Mouse (Mus musculus) adrenal gland, adult (tissue): Measurements from ENCODE around the gene Fcho1.
"Not testable (repeated sequence)": the region's sequence is repeated elsewhere in the genome, so short reads cannot be mapped to it uniquely, and the experiment has no call there.

Experiments
- DNase-seq, 2 experiments: peaks; one replicate each; pipeline ENCODE4 v3.0.0; 2022 to 2023; ENCODE audit warnings: low spot score in 1 of 2; ENCODE audit not compliant: inconsistent age in 2 of 2

Gene Fcho1

DNA sequence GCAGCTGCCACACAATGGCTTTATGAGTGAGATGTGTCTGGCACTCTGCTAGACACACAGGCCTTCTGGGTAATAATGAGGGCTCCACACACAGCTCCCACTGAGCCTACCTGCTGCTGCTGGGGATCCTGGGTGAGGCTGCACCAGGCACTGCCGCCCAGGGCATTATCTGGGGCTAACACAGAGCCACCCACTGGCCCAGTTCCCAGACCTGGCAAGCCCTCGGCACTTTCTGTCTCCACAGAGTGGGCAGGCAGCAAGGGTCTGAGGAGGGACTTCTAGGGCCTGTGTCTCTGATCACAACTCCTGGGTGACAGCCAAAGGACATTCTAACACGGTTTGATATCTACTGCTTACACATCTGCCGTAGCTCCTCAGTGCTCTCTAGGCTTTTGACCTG lies 6.3 kb downstream of the Fcho1 start:
- no peak for DNase-seq

DNA sequence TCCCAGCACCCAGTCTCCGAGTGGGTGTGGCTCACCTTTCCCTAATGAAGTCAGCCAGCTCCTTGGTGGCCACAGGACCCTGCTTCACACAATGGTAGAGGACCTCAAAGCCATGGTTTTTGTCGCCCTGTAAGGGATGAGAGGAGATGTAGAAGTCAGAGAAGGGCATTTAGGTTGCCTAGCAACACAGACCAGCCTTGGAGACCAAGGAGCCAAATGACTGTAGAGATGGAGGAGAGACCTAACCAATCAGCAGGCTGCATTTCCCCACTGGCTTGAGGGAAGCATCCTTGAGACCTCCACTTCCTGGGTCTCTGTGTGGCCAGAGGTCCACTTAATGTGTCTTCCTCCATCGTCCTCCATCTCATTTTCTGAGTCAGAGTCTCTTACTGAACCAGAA lies 7.3 kb downstream of the Fcho1 start:
- no peak for DNase-seq

DNA sequence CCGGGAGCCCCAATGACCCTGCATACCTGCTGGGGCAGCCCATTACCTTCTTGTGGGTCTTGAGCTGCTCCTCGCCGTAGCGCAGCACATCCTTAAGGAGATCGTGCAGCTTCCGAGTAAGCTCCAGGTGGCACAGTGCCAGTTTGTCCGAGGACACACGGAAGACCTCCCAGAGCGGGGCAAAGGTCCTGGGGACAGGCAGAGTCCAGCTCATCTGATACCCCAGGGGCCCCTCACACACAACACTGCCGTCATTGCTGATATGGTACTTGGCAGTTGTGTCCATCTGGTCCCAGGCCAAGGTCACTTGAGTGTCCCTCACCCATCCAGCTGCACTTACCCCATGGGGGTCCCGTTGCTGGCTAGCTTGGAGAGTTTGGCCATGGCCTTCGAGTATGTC lies 8.4 kb downstream of the Fcho1 start:
- DNase-seq: no peak

GRCm38 (mm10) chr8:71716561-71717053 lies 8.9 kb downstream of the Fcho1 start:
- no peak for DNase-seq

DNA sequence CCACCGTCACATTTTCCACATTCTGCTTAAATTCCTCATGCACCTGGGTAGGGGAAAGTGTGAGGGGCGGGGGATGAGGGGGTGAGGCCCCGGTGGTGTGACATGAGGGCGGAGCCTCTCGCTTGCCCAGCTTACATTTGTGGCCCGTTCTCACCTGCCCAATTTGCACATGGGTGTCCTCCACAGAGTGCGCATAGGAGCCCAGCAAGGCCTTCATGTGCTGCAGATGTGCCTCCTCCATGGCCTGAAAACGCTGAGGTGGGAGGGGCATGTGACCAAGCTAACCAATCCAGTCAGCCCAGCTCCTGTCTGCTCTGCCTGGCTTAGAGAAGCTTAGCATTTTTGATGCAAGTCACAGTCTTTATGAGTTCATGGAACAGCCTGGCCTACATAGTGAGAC lies 10.0 kb downstream of the Fcho1 start:
- no peak for DNase-seq

DNA sequence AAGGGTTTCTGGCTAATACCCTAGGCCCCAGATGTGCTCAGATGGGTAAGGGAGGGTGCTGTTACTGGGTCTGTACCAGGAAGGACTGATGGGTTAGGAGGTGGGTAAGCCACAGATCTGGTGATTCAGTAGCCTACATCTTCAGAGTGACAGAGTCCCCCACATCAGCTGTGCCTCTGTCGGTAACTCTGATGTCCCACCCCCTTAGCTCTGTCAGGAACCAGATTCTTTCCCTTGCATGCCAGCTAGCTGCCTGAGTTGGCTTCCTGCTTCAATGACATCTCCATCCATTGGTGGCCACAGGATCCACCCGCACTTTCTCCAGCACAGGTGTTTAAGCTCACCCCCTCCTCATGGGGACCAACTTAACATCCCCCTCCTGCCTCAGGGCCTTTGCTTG lies 13.9 kb downstream of the Fcho1 start:
- no peak for DNase-seq

DNA sequence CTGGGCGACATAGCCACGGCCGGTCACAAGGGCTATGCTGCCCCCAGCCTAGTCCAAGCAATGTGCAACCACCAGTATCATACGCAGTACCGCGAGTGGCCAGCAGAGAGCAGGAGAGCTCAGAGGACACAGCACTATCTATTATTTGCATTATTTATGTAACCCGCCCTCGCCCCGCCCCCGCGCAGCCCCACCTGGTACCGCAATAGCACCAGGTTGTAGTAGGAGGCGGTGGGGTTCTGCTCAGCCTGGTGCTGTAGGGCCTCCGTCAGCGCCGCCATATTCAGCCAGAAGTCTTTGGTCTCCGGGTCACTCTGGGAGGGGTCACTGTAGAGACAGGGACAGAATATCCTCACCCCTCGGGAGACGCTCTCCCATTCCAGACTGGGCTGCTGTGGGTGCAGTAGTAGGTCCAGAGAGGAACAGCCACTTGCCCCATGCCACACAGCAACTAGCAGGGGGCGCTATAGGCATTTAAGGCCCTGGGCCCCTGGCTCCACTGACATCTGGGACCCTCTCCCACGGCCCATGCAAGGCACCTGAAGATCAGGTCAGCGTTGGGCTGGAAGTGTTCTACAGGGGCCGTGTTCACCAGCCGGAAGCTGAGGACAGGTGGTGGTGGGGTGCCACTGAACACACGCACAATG lies 15.6 kb downstream of the Fcho1 start:
- peak; percentile 75 to 90 for DNase-seq

- DNase-seq: no peak
These were observed 16.2 kb downstream of the Fcho1 start for GRCm38 (mm10) chr8:71709134-71709799.

- peak; percentile 60 to 83 for DNase-seq
These were observed 17.6 kb downstream of the Fcho1 start for GRCm38 (mm10) chr8:71707874-71708273.

DNA sequence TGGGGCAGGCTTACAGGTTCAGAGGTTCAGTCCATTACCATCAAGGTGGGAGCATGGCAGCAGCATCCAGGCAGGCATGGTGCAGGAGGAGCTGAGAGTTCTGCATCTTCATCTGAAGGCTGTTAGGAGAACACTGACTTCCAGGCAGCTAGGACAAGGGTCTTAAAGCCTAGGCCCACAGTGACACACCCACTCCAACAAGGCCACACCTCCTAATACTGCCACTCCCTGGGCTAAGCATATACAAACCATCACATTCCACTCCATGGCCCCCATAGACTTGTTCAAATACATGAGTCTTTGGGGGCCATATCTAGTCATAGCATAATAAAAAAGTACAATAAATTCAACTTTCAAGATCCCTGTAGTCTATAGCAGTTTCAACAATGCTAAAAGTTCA lies 22.1 kb downstream of the Fcho1 start:
- not testable (repeated sequence) for DNase-seq

DNA sequence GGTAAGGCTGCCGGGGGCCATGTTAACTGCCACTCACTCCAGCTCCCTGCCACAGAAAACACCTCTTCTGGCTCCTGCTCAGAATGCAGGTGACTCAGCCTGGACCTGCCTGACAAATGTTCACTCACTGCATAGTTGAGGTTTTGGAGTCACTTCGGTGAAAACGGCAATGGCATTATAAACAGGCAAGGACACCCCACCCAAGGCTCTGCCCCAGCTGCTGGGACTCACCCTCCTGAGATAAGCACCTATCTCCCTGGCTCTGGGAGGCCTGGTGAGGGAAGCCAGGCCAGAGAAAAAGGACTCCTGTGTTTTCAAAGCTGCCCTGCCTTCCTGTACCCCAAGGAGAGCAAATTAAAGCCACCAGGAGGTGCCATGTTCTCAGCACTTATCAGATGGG lies 22.6 kb downstream of the Fcho1 start:
- no peak for DNase-seq

- no peak for DNase-seq
These were observed 23.5 kb downstream of the Fcho1 start for GRCm38 (mm10) chr8:71702087-71702432.

- no peak for DNase-seq
These were observed 24.0 kb downstream of the Fcho1 start, which contains the start of gene B3gnt3 for GRCm38 (mm10) chr8:71701414-71702086. TSS of gene B3gnt3 (minus strand) at chr8:71701789.

DNA sequence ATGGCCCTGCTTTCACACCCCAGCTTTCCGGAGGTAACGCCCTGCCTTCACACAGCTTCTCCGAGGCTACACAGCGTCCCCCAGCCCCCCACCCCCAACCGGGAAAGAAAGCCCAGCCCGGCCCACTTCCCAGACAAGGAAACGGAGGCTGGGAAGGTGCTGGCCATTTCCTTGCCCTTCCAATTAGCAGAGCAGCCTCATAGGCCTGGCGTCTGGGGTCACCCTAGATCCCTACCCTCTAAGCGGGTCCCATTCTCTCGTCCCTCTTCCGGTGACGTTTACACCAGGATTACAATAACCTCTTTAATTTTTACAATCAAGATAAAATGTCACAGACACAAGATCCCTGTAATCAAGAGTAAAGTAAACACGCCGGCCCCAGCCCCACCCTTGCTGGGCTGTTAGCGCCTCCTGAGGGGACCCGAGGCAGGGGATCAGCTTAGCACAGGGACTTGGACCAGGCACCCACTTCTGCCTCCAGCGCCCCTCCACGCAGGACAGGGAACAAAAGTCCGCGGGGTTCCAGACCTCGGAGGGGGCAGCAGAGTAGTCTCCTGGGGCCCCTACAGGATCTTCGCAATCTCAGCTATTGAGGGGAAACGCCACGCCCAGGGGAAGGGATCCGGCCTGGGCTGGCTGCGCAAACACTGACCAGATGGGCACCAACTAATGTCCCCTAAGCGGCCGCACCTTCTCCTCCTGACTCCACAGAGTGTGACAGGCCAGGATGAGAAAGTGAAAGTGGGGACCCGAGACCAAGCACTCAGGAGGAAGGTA lies 24.8 kb downstream of the Fcho1 start:
- peak in 1 of 2 experiments; percentile 67 for DNase-seq

GRCm38 (mm10) chr8:71695456-71695855 lies 30.1 kb downstream of the Fcho1 start:
- not testable (repeated sequence) for DNase-seq

DNA sequence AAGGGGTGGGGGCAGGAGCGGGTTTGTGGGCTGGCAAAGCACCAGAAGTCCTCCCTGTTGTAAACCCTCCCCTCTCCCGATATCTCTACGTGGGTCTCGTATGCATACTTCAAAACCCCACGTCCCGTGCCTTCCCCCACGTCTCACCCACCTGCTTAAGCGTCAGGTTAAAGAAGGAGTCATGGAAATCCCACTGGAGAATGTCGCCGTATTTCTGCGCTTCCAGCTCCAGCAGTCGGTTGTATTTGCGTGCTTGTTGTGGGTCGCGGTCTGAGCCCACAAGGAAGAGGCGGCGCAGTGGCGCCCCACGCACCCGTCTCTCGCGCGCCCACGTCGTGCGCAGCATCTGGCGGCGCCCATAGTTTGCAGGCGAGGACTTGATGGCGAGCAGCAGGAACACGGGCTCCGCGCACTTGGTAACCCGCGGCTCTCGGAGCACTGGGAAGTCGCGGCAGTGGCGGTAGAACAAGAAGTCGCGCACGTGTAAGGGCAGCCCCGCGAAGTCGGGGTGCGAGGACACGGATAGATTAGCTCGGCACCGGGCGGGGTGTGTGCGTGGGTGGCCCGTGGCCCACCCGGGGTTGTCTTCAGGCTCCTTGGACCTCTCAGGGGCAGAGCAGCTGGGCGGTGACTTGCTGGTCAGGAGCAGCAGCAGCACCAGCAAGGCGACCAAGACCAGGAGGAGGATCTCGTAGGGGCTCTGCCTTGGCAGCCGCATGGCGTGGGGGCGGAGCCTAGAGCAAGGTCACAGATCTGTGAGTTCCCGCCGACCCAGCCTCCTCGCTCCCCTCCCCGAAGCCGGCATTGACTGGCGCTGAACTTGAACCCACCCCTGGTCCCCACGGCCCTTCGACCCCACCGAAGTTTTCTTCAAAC lies 32.1 kb downstream of the Fcho1 start:
- DNase-seq: no peak

GRCm38 (mm10) chr8:71692509-71692908 lies 33.0 kb downstream of the Fcho1 start:
- no peak for DNase-seq

- DNase-seq: no peak
These were observed 36.5 kb downstream of the Fcho1 start, which contains the start of gene Insl3 for GRCm38 (mm10) chr8:71689028-71689427. TSS of gene Insl3 (plus strand) at chr8:71689214.

- no peak for DNase-seq
These were observed 37.9 kb downstream of the Fcho1 start for GRCm38 (mm10) chr8:71687616-71688015.

GRCm38 (mm10) chr8:71686143-71686734 lies 39.3 kb downstream of the Fcho1 start:
- peak in 1 of 2 experiments; percentile 52 for DNase-seq
